Mouse (Mus musculus) kidney, adult 2 months (tissue): Measurements from ENCODE around the gene Zbtb2. TPM values are rescaled to one million over a fixed set of nuclear protein-coding genes. Genes with fewer than 3 reads are reported as not detected.

Source experiments
- DNase-seq: peaks from one replicate; pipeline ENCODE4 v3.0.0; 2021
- H3K27ac ChIP-seq: fragments of 200-500 bp; 2 replicates; pipeline ENCODE4 v1.5.1; 2012; ENCODE audit warnings: low read depth, low read length, control low read depth, inconsistent platforms; ENCODE audit not compliant: insufficient read depth
- H3K27me3 ChIP-seq: fragments of 200-500 bp; replicated peaks from 2 replicates; pipeline ENCODE4 v1.6.1; 2012; ENCODE audit warnings: mild to moderate bottlenecking, moderate library complexity, low read length, inconsistent platforms; ENCODE audit not compliant: control insufficient read depth, insufficient read depth
- H3K36me3 ChIP-seq: fragments of 200-500 bp; 2 replicates; pipeline ENCODE4 v1.6.1; 2012; ENCODE audit warnings: mild to moderate bottlenecking, moderate library complexity, low read length, inconsistent platforms; ENCODE audit not compliant: control insufficient read depth, insufficient read depth
- H3K4me1 ChIP-seq: fragments of 200-500 bp; 2 replicates; pipeline ENCODE4 v1.6.1; 2011; ENCODE audit warnings: low read length; ENCODE audit not compliant: control insufficient read depth, insufficient read depth
- H3K4me3 ChIP-seq: fragments of 200-500 bp; 2 replicates; pipeline ENCODE4 v1.5.1; 2011; ENCODE audit warnings: mild to moderate bottlenecking, low read depth, low read length, control low read depth; ENCODE audit not compliant: insufficient read depth
- CTCF ChIP-seq: fragments of 200-500 bp; conservative IDR thresholded peaks from 2 replicates; pipeline ENCODE4 v1.5.1; 2011; ENCODE audit warnings: low read depth, mild to moderate bottlenecking, control low read depth, low read length, moderate library complexity, mixed read lengths; ENCODE audit not compliant: insufficient read depth, insufficient read length
- POLR2A ChIP-seq: fragments of 200-500 bp; IDR thresholded peaks from one replicate; pipeline ENCODE4 v1.6.1; 2011; ENCODE audit warnings: low read depth, low read length, control low read depth
- WGBS: fragments of 180-500 bp; shearing (Covaris S2); methylation state at CpG from one replicate; pipeline ENCODE4 v1.1.7; 2018; 5-methylcytosine and 5-hydroxymethylcytosine counted together
- polyA plus RNA-seq: library from polyadenylated mRNA; depleted of rRNA; stranded (reverse); fragments of >200 nt; gene quantifications from 2 replicates; pipeline ENCODE4 v1.2.3, GENCODE M21; 2012

Zbtb2 gene
- polyA plus RNA-seq, 1 experiment = 6.9 TPM

GRCm38 (mm10) chr10:4395321-4395720 is 7.4 kb upstream of the Zbtb2 start:
- peaks cover 15% of the 10 kb centered on the region for H3K4me1 ChIP-seq
- no peak overlapping the region for H3K27ac ChIP-seq
- DNase-seq = no peak
- no peak for TF ChIP-seq CTCF
- TF ChIP-seq POLR2A = no peak
- no peaks in the 10 kb centered on the region; the same call in 1 of the 2 replicates for H3K36me3 ChIP-seq
- WGBS = 64% methylated on average over 3 of the region's 3 CpGs
- no peak overlapping the region for H3K4me3 ChIP-seq
- H3K27me3 ChIP-seq = no peaks in the 10 kb centered on the region

- peak; percentile 52 for DNase-seq
- 15% methylated on average over 6 of the region's 6 CpGs for WGBS
- Histone ChIP-seq H3K36me3 (no peaks in the 10 kb centered on the region; the same call in 1 of the 2 replicates), H3K4me3 (no peak overlapping the region), H3K27me3 (no peaks in the 10 kb centered on the region), H3K4me1 (peaks cover 25% of the 10 kb centered on the region), H3K27ac (no peak overlapping the region)
- TF ChIP-seq POLR2A (no peak), CTCF (peak; percentile 65)
Measured at GRCm38 (mm10) chr10:4391851-4392250, 3.9 kb upstream of the Zbtb2 start.

GRCm38 (mm10) chr10:4391076-4391475 is 3.2 kb upstream of the Zbtb2 start:
- 36% methylated on average over 5 of the region's 5 CpGs for WGBS
- no peak overlapping the region for H3K4me3 ChIP-seq
- H3K27me3 ChIP-seq = no peaks in the 10 kb centered on the region
- no peaks in the 10 kb centered on the region; the same call in 1 of the 2 replicates for H3K36me3 ChIP-seq
- DNase-seq = no peak
- H3K4me1 ChIP-seq = peaks cover 25% of the 10 kb centered on the region
- no peak for TF ChIP-seq CTCF
- TF ChIP-seq POLR2A = no peak
- no peak overlapping the region for H3K27ac ChIP-seq

- H3K4me3 ChIP-seq = no peak overlapping the region
- WGBS = 53% methylated on average over 2 of the region's 2 CpGs
- peaks cover 25% of the 10 kb centered on the region for H3K4me1 ChIP-seq
- DNase-seq = no peak
- TF ChIP-seq POLR2A (no peak), CTCF (no peak)
- no peak overlapping the region for H3K27ac ChIP-seq
- H3K27me3 ChIP-seq = no peaks in the 10 kb centered on the region
- no peaks in the 10 kb centered on the region for H3K36me3 ChIP-seq
Measured at GRCm38 (mm10) chr10:4390550-4390949, 2.6 kb upstream of the Zbtb2 start.

- Histone ChIP-seq H3K36me3 (no peaks in the 10 kb centered on the region), H3K27ac (no peak overlapping the region), H3K27me3 (no peaks in the 10 kb centered on the region), H3K4me3 (no peak overlapping the region), H3K4me1 (peaks cover 25% of the 10 kb centered on the region)
- DNase-seq = no peak
- WGBS = 27% methylated on average over 5 of the region's 5 CpGs
- TF ChIP-seq CTCF (no peak), POLR2A (no peak)
Measured at GRCm38 (mm10) chr10:4389461-4390112, 1.7 kb upstream of the Zbtb2 start.

- 5% methylated on average over 10 of the region's 10 CpGs for WGBS
Measured at GRCm38 (mm10) chr10:4389036-4389435, 1.1 kb upstream of the Zbtb2 start.

GRCm38 (mm10) chr10:4388384-4388745 is 457 bp upstream of the Zbtb2 start:
- Histone ChIP-seq H3K27me3 (no peaks in the 10 kb centered on the region), H3K4me1 (peaks cover 25% of the 10 kb centered on the region), H3K4me3 (peak overlapping the region; percentile 60), H3K27ac (peak overlapping the region; percentile 26), H3K36me3 (no peaks in the 10 kb centered on the region)
- TF ChIP-seq CTCF (no peak), POLR2A (no peak)
- DNase-seq = peak; percentile 43
- WGBS = under 1% methylated on average over 19 of the region's 19 CpGs

More at GRCm38 (mm10) chr10:4389036-4389435, 1.1 kb upstream of the Zbtb2 start:
- DNase-seq = peak; percentile 12
- no peaks in the 10 kb centered on the region for H3K36me3 ChIP-seq
- H3K4me1 ChIP-seq = peaks cover 25% of the 10 kb centered on the region
- H3K27me3 ChIP-seq = no peaks in the 10 kb centered on the region
- H3K27ac ChIP-seq = peak overlapping the region; percentile 32; the same call in 1 of the 2 replicates
- peak overlapping the region; percentile 60 for H3K4me3 ChIP-seq
- TF ChIP-seq POLR2A = no peak
- no peak for TF ChIP-seq CTCF
